Mouse (Mus musculus) forebrain, postnatal 0 days (tissue): ENCODE measurements around the gene Scyl3. TPM values are rescaled to one million over a fixed set of nuclear protein-coding genes. Genes with fewer than 3 reads are reported as not detected.

Experiments
- ATAC-seq: fragments of 200-750 bp; cut with Nextera tagmentation; 2 replicates; pipeline ENCODE4 v1.8.0; 2017; ENCODE audit warnings: mild to moderate bottlenecking, moderate library complexity
- DNase-seq: peaks from one replicate; pipeline ENCODE4 v3.0.0-alpha.2; 2015
- H3K27ac ChIP-seq: fragments of 300-500 bp; sonication (generic); 2 replicates; pipeline ENCODE4 v1.5.1; 2014; ENCODE audit warnings: low read depth, mild to moderate bottlenecking, antibody characterized with exemption, low read length, moderate library complexity, mixed read lengths
- H3K27me3 ChIP-seq: fragments of 300-500 bp; sonication (generic); 2 replicates; pipeline ENCODE4 v1.6.1; 2014; ENCODE audit warnings: mild to moderate bottlenecking, low read length, mixed read lengths; ENCODE audit not compliant: insufficient read depth
- H3K36me3 ChIP-seq: fragments of 300-500 bp; sonication (generic); 2 replicates; pipeline ENCODE4 v1.6.1; 2014; ENCODE audit warnings: mild to moderate bottlenecking, moderate library complexity; ENCODE audit not compliant: insufficient read depth
- H3K4me1 ChIP-seq: fragments of 300-500 bp; sonication (generic); 2 replicates; pipeline ENCODE4 v1.6.1; 2014; ENCODE audit warnings: antibody characterized with exemption; ENCODE audit not compliant: insufficient read depth
- H3K4me2 ChIP-seq: fragments of 300-500 bp; sonication (generic); 2 replicates; pipeline ENCODE4 v1.6.1; 2014; ENCODE audit warnings: low read depth, mild to moderate bottlenecking, moderate library complexity
- H3K4me3 ChIP-seq: fragments of 300-500 bp; sonication (generic); 2 replicates; pipeline ENCODE4 v1.5.1; 2014; ENCODE audit warnings: low read depth, low read length, mixed read lengths
- H3K9ac ChIP-seq: fragments of 300-500 bp; sonication (generic); 2 replicates; pipeline ENCODE4 v1.6.1; 2014; ENCODE audit warnings: mild to moderate bottlenecking
- H3K9me3 ChIP-seq: fragments of 300-500 bp; sonication (generic); 2 replicates; pipeline ENCODE4 v1.6.1; 2016; ENCODE audit warnings: low read length
- CTCF ChIP-seq: sonication (generic); IDR thresholded peaks from 2 replicates; pipeline ENCODE4 v1.5.1; 2016; ENCODE audit warnings: antibody characterized with exemption, control low read depth, low read depth
- WGBS: fragments of 180-500 bp; shearing (Covaris S2); extraction: QIAGEN DNeasy Blood & Tissue Kit; methylation state at CpG from one replicate; pipeline ENCODE4 v1.1.7; 2014; 5-methylcytosine and 5-hydroxymethylcytosine counted together
- polyA plus RNA-seq: library from polyadenylated mRNA; unstranded; fragments of >200 nt; fragmentation: Nextera tagmentation; extraction: Ambion mirVana; gene quantifications from 2 replicates; pipeline ENCODE4 v1.2.1, GENCODE M21; 2015
- total RNA-seq: library from RNA; depleted of rRNA; stranded (reverse); fragments of >200 nt; gene quantifications from 2 replicates; pipeline ENCODE4 v1.2.3, GENCODE M21; 2014

Scyl3 gene
- total and polyA plus RNA-seq, 2 experiments from 2014 or later: 11.3 to 29.6 TPM

DNA sequence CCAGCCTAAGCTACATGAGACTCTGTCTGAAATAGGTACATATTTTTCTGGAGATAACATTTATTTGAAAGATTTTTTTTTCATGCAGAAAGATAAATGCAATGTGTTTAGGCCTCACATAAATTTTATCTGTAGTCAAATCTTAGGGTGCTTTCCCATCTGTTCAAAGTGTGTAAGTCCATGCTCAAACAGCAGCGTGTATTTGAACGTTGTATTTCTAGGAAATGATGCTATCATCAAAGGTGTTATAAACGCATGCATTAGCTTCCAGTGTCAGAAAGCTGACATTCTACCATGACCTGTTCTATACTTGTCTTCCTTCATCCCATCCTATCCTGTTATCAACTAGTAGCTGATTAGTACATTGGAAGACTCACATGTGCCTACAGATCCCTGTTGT is 25.5 kb upstream of the Scyl3 start:
- no peaks in the 10 kb centered on the region for H3K4me1 ChIP-seq
- TF ChIP-seq CTCF: no peak
- H3K4me2 ChIP-seq: no peak overlapping the region
- no peak overlapping the region for H3K4me3 ChIP-seq
- H3K9ac ChIP-seq: no peak overlapping the region
- no peaks in the 10 kb centered on the region for H3K9me3 ChIP-seq
- 95% methylated on average over 3 of the region's 3 CpGs for WGBS
- H3K36me3 ChIP-seq: peaks cover 15% of the 10 kb centered on the region
- ATAC-seq (no peak), DNase-seq (no peak)
- H3K27ac ChIP-seq: no peak overlapping the region
- H3K27me3 ChIP-seq: no peaks in the 10 kb centered on the region

- H3K27me3 ChIP-seq: no peaks in the 10 kb centered on the region
- no peak overlapping the region for H3K27ac ChIP-seq
- H3K9ac ChIP-seq: no peak overlapping the region
- DNase-seq (no peak), ATAC-seq (no peak)
- H3K4me2 ChIP-seq: no peak overlapping the region
- no peaks in the 10 kb centered on the region for H3K9me3 ChIP-seq
- H3K4me3 ChIP-seq: no peak overlapping the region
- 78% methylated on average over 4 of the region's 4 CpGs for WGBS
- H3K36me3 ChIP-seq: 0 out of 2 replicates have a peak, but pooled peaks cover 3% of the 10 kb centered on the region
- no peaks in the 10 kb centered on the region for H3K4me1 ChIP-seq
- TF ChIP-seq CTCF: no peak
Observed at GRCm38 (mm10) chr1:163907007-163907811, 21.7 kb upstream of the Scyl3 start.

DNA sequence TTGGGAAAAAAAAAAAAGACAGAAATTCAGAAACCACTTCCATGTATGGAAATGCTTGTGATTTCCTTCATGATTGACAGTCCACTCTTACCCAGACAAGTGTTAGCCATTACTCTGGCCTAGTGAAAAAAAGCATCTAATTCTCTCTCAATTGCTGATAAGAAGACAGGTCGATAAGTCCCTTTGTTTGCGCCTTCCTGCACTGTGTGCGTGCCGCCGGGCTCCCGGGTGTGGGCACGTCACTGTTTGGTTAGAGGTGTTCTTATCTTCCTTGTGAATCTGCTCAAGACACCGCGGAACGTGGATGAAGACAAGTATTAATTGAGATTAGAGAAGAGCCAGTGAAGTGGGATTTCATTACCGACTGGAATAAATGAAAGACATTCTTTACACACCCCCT is 20.5 kb upstream of the Scyl3 start:
- WGBS: 59% methylated on average over 11 of the region's 11 CpGs

DNA sequence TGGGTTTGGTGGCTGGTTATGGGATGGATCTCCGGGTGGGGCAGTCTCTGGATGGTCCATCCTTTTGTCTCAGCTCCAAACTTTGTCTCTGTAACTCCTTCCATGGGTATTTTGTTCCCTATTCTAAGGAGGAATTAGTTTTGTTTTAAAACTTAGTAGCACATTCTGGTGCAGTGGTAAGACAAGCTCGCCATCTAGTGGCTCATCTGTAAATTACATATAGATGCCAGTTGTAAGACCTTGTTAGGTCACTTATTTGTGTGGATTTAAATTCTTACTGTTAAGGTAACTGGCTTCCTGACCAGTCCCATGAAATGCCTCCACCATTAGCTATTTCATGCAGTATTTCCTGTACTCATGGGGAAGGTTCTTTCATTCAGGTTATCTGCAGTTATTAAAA is 18.6 kb upstream of the Scyl3 start:
- TF ChIP-seq CTCF: peak; percentile 83

More for the DNA sequence above, 20.5 kb upstream of the Scyl3 start:
- ATAC-seq: no peak
- H3K4me1 ChIP-seq: no peaks in the 10 kb centered on the region
- H3K9ac ChIP-seq: no peak overlapping the region; the same call in 1 of the 2 replicates
- no peak for TF ChIP-seq CTCF
- peaks cover 4% of the 10 kb centered on the region; the same call in 1 of the 2 replicates for H3K36me3 ChIP-seq
- no peak overlapping the region for H3K27ac ChIP-seq
- no peak overlapping the region for H3K4me2 ChIP-seq
- no peaks in the 10 kb centered on the region for H3K9me3 ChIP-seq
- no peaks in the 10 kb centered on the region for H3K27me3 ChIP-seq
- no peak overlapping the region for H3K4me3 ChIP-seq
- DNase-seq: no peak

GRCm38 (mm10) chr1:163910785-163911184 is 18.1 kb upstream of the Scyl3 start:
- no peak for DNase-seq
- H3K9ac ChIP-seq: no peak overlapping the region
- peaks cover 15% of the 10 kb centered on the region for H3K36me3 ChIP-seq
- WGBS: 94% methylated on average over 9 of the region's 9 CpGs
- no peak overlapping the region for H3K4me2 ChIP-seq
- no peaks in the 10 kb centered on the region for H3K9me3 ChIP-seq
- no peak for ATAC-seq
- no peak overlapping the region for H3K27ac ChIP-seq
- TF ChIP-seq CTCF: no peak
- no peaks in the 10 kb centered on the region for H3K27me3 ChIP-seq
- H3K4me3 ChIP-seq: no peak overlapping the region
- H3K4me1 ChIP-seq: no peaks in the 10 kb centered on the region

More for the DNA sequence above, 18.6 kb upstream of the Scyl3 start:
- no peak overlapping the region for H3K4me3 ChIP-seq
- H3K9ac ChIP-seq: no peak overlapping the region
- H3K4me1 ChIP-seq: no peaks in the 10 kb centered on the region
- ATAC-seq: peak; percentile 76
- no peak overlapping the region for H3K27ac ChIP-seq
- no peak overlapping the region for H3K4me2 ChIP-seq
- peaks cover 12% of the 10 kb centered on the region; the same call in 1 of the 2 replicates for H3K36me3 ChIP-seq
- WGBS: 2% methylated on average over 2 of the region's 2 CpGs
- no peaks in the 10 kb centered on the region for H3K27me3 ChIP-seq
- H3K9me3 ChIP-seq: no peaks in the 10 kb centered on the region
- peak; percentile 83 for DNase-seq

- Histone ChIP-seq H3K9ac (no peak overlapping the region), H3K9me3 (no peaks in the 10 kb centered on the region), H3K27ac (no peak overlapping the region), H3K4me2 (no peak overlapping the region), H3K4me3 (no peak overlapping the region), H3K4me1 (no peaks in the 10 kb centered on the region), H3K27me3 (no peaks in the 10 kb centered on the region), H3K36me3 (peaks cover 18% of the 10 kb centered on the region)
- ATAC-seq (no peak), DNase-seq (no peak)
- no peak for TF ChIP-seq CTCF
- 92% methylated on average over 11 of the region's 11 CpGs for WGBS
Observed at GRCm38 (mm10) chr1:163911981-163912380, 16.9 kb upstream of the Scyl3 start.

GRCm38 (mm10) chr1:163917349-163918160 is 11.3 kb upstream of the Scyl3 start:
- WGBS: 95% methylated on average over 5 of the region's 5 CpGs
- Histone ChIP-seq H3K9me3 (no peaks in the 10 kb centered on the region), H3K27me3 (no peaks in the 10 kb centered on the region), H3K9ac (no peak overlapping the region), H3K4me2 (no peak overlapping the region), H3K36me3 (peaks cover 24% of the 10 kb centered on the region), H3K4me1 (no peaks in the 10 kb centered on the region), H3K4me3 (no peak overlapping the region), H3K27ac (no peak overlapping the region)
- no peak for TF ChIP-seq CTCF
- DNase-seq (no peak), ATAC-seq (no peak)
